Mouse (Mus musculus) neural tube, embryonic 11.5 days (tissue): ENCODE results near the gene Bmf. TPM values are rescaled to one million over a fixed set of nuclear protein-coding genes. Genes with fewer than 3 reads are reported as not detected.

Source experiments
- ATAC-seq: fragments of 200-750 bp; cut with Nextera tagmentation; 2 replicates; pipeline ENCODE4 v1.8.0; 2017; ENCODE audit warnings: moderate number of reproducible peaks, mild to moderate bottlenecking, moderate TSS enrichment, moderate library complexity; ENCODE audit not compliant: insufficient read depth, low FRiP score, low TSS enrichment
- DNase-seq: peaks from one replicate; pipeline ENCODE4 v3.0.0-alpha.2; 2015; ENCODE audit warnings: low spot score
- H3K27ac ChIP-seq: fragments of 300-500 bp; sonication (generic); 2 replicates; pipeline ENCODE4 v1.5.1; 2014; ENCODE audit warnings: low read depth, mild to moderate bottlenecking, low read length
- H3K27me3 ChIP-seq: fragments of 300-500 bp; sonication (generic); 2 replicates; pipeline ENCODE4 v1.6.1; 2014; ENCODE audit warnings: mild to moderate bottlenecking, low read length, mixed read lengths; ENCODE audit not compliant: control insufficient read depth, insufficient read depth
- H3K36me3 ChIP-seq: fragments of 300-500 bp; sonication (generic); 2 replicates; pipeline ENCODE4 v1.6.1; 2014; ENCODE audit warnings: mild to moderate bottlenecking, low read length, moderate library complexity, mixed read lengths; ENCODE audit not compliant: control insufficient read depth, insufficient read depth
- H3K4me1 ChIP-seq: fragments of 300-500 bp; sonication (generic); 2 replicates; pipeline ENCODE4 v1.6.1; 2014; ENCODE audit warnings: low read length, mixed read lengths; ENCODE audit not compliant: control insufficient read depth, insufficient read depth
- H3K4me2 ChIP-seq: fragments of 300-500 bp; sonication (generic); 2 replicates; pipeline ENCODE4 v1.6.1; 2014; ENCODE audit warnings: low read depth, mild to moderate bottlenecking, moderate library complexity
- H3K4me3 ChIP-seq: fragments of 300-500 bp; sonication (generic); 2 replicates; pipeline ENCODE4 v1.5.1; 2014; ENCODE audit warnings: low read depth, low read length
- H3K9ac ChIP-seq: fragments of 300-500 bp; sonication (generic); 2 replicates; pipeline ENCODE4 v1.6.1; 2014; ENCODE audit warnings: mild to moderate bottlenecking, low read length
- H3K9me3 ChIP-seq: fragments of 300-500 bp; sonication (generic); 2 replicates; pipeline ENCODE4 v1.6.1; 2016; ENCODE audit warnings: low read length; ENCODE audit not compliant: control insufficient read depth
- WGBS: fragments of 180-500 bp; shearing (Covaris S2); extraction: QIAGEN DNeasy Blood & Tissue Kit; methylation state at CpG from one replicate; pipeline ENCODE4 v1.1.7; 2014; 5-methylcytosine and 5-hydroxymethylcytosine counted together
- polyA plus RNA-seq: library from polyadenylated mRNA; unstranded; fragments of >200 nt; fragmentation: Nextera tagmentation; extraction: Ambion mirVana; gene quantifications from 2 replicates; pipeline ENCODE4 v1.2.1, GENCODE M21; 2014

The Bmf gene
- polyA plus RNA-seq, 1 experiment from 2014 or later, result 5.9 TPM

- H3K9ac ChIP-seq, result peak overlapping the region; percentile 51
- ATAC-seq, result peak; percentile 87
- WGBS, result 35% methylated on average over 29 of the region's 29 CpGs
- no peaks in the 10 kb centered on the region for H3K9me3 ChIP-seq
- no peak overlapping the region; the same call in 1 of the 2 replicates for H3K4me2 ChIP-seq
- DNase-seq, result peak; percentile 85
- H3K4me3 ChIP-seq, result no peak overlapping the region
- H3K36me3 ChIP-seq, result no peaks in the 10 kb centered on the region
- peaks cover 10% of the 10 kb centered on the region for H3K4me1 ChIP-seq
- H3K27me3 ChIP-seq, result no peaks in the 10 kb centered on the region
- H3K27ac ChIP-seq, result peak overlapping the region; percentile 65
Observed at GRCm38 (mm10) chr2:118510447-118511310, 38.8 kb downstream of the Bmf start.

GRCm38 (mm10) chr2:118509688-118510446, 39.6 kb downstream of the Bmf start:
- H3K27ac ChIP-seq, result peak overlapping the region; percentile 65
- no peak overlapping the region; the same call in 1 of the 2 replicates for H3K4me2 ChIP-seq
- H3K36me3 ChIP-seq, result no peaks in the 10 kb centered on the region
- H3K9me3 ChIP-seq, result no peaks in the 10 kb centered on the region
- no peak overlapping the region for H3K4me3 ChIP-seq
- H3K9ac ChIP-seq, result peak overlapping the region; percentile 51
- no peaks in the 10 kb centered on the region for H3K27me3 ChIP-seq
- DNase-seq, result no peak
- H3K4me1 ChIP-seq, result peaks cover 10% of the 10 kb centered on the region
- WGBS, result 52% methylated on average over 8 of the region's 8 CpGs
- no peak for ATAC-seq

DNA sequence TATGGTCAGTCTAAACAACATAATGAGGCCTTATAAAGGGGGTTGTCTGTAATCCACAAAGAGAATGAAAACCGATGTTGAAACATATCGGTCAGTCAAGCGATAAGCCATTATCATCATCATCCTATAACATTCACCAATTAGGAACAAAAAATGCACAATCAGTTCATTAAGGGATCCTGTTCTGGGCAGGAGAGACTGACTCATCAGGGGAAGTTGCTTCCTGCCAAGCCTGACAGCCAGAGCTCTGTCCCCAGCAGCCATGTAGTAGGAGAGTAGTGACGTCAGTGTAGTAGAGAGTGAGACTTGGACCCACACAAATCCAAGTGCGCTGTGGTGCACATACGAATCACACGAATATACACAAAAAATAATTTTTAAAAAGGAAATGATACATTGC, 42.4 kb downstream of the Bmf start:
- no peaks in the 10 kb centered on the region for H3K27me3 ChIP-seq
- no peak overlapping the region for H3K27ac ChIP-seq
- H3K9me3 ChIP-seq, result no peaks in the 10 kb centered on the region
- no peak for DNase-seq
- H3K9ac ChIP-seq, result no peak overlapping the region
- WGBS, result 91% methylated on average over 7 of the region's 7 CpGs
- peaks cover 10% of the 10 kb centered on the region for H3K4me1 ChIP-seq
- H3K36me3 ChIP-seq, result no peaks in the 10 kb centered on the region
- no peak overlapping the region for H3K4me3 ChIP-seq
- no peak for ATAC-seq
- H3K4me2 ChIP-seq, result no peak overlapping the region

DNA sequence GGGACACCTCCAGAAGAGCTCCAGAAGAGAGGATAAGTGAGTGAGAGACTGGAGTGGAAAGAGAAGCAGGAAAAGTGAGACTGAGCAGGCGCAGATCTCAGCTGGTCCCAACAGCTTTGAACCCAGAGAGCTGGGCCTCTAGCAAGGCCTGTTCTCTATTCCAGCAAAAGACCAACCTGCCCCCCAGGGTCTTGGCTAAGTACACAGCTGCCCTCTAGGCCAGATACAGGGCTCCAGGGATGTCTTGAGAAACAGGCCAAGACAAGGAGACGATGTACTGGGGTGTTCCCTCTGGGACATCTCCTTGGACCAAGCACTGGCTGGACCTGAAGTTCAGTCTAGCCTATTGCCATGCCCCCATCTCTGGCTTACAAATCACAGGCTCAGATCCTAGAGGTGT, 49.3 kb downstream of the Bmf start:
- WGBS, result 83% methylated on average over 2 of the region's 2 CpGs

DNA sequence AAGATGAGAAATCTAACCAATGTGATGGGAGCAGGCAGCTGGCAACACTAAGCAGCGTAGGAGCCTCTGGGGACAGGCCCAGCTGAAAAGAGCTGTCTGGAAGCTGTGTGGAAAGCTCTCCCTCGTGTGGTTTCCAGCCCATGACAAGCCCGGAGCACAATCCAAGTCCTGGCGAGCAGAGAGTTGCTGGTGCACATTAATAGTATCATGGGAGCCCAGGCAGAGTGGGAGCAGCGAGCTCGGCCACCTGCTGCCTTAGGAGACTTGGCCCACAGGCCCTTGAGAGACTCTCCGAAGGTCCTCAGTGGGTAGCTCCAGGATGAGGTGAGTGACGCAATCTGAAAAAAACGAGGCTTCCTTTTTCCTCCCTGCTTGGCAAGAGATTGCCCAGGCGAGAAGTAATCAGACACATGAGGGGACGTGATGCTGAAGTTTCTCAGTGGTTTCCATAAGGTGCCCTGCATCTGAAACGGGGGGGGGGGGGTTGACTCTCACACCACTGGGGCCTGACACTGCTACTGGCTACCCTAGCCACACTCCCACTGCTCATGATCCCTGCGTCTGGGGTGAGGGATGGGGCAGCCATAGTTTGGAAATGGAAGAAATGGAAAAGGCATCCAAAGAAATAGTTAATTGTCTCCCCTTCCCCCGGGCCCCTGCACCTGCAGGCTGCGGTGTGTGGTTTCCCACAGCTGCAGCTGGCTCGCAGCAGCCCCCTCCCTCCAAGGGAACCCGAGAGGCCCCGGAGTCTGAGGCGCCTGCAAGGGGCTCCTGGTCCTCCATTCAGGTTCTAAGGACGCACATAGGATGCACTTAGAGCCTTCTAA, 50.1 kb downstream of the Bmf start:
- Histone ChIP-seq H3K4me2 (no peak overlapping the region), H3K4me3 (no peak overlapping the region), H3K27me3 (no peaks in the 10 kb centered on the region), H3K4me1 (peaks cover 6% of the 10 kb centered on the region; the same call in 1 of the 2 replicates), H3K27ac (no peak overlapping the region), H3K9ac (no peak overlapping the region), H3K9me3 (no peaks in the 10 kb centered on the region), H3K36me3 (no peaks in the 10 kb centered on the region)
- ATAC-seq (no peak), DNase-seq (no peak)
- WGBS, result 39% methylated on average over 20 of the region's 20 CpGs

More for the DNA sequence above, 49.3 kb downstream of the Bmf start:
- H3K9ac ChIP-seq, result no peak overlapping the region
- peaks cover 6% of the 10 kb centered on the region; the same call in 1 of the 2 replicates for H3K4me1 ChIP-seq
- ATAC-seq (no peak), DNase-seq (no peak)
- no peaks in the 10 kb centered on the region for H3K36me3 ChIP-seq
- H3K4me2 ChIP-seq, result no peak overlapping the region
- no peaks in the 10 kb centered on the region for H3K9me3 ChIP-seq
- no peak overlapping the region for H3K4me3 ChIP-seq
- no peaks in the 10 kb centered on the region for H3K27me3 ChIP-seq
- H3K27ac ChIP-seq, result no peak overlapping the region

DNA sequence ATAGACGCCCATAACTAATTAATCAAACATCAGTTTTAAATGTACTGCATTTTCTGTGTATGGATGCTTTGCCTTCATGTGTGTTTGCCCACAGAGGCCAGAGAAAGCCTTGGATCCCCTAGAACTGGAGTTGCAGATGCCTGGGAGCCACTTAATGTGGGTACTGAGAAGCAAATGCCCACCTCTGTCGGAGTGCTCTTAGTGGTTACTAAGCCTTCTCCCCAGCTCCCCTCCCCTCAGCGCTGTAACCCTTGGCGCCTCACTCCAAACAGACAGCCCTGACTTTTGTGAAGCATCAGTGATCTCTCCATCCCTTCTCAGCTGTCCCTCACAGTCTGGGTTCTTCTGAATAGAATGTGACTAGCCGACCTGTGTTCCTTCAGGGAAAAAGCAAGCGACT, 51.0 kb downstream of the Bmf start:
- H3K4me2 ChIP-seq, result no peak overlapping the region
- H3K36me3 ChIP-seq, result no peaks in the 10 kb centered on the region
- no peaks in the 10 kb centered on the region for H3K27me3 ChIP-seq
- no peaks in the 10 kb centered on the region for H3K9me3 ChIP-seq
- H3K27ac ChIP-seq, result no peak overlapping the region
- H3K4me1 ChIP-seq, result peaks cover 6% of the 10 kb centered on the region; the same call in 1 of the 2 replicates
- ATAC-seq, result no peak
- 91% methylated on average over 6 of the region's 6 CpGs for WGBS
- no peak overlapping the region for H3K9ac ChIP-seq
- no peak for DNase-seq
- no peak overlapping the region for H3K4me3 ChIP-seq

- Histone ChIP-seq H3K4me3 (no peak overlapping the region), H3K9ac (no peak overlapping the region), H3K36me3 (no peaks in the 10 kb centered on the region), H3K27ac (no peak overlapping the region), H3K9me3 (no peaks in the 10 kb centered on the region), H3K4me1 (peaks cover 6% of the 10 kb centered on the region; the same call in 1 of the 2 replicates), H3K4me2 (no peak overlapping the region), H3K27me3 (no peaks in the 10 kb centered on the region)
- 86% methylated on average over 5 of the region's 5 CpGs for WGBS
- DNase-seq (no peak), ATAC-seq (no peak)
Observed at GRCm38 (mm10) chr2:118497890-118498289, 51.6 kb downstream of the Bmf start.

DNA sequence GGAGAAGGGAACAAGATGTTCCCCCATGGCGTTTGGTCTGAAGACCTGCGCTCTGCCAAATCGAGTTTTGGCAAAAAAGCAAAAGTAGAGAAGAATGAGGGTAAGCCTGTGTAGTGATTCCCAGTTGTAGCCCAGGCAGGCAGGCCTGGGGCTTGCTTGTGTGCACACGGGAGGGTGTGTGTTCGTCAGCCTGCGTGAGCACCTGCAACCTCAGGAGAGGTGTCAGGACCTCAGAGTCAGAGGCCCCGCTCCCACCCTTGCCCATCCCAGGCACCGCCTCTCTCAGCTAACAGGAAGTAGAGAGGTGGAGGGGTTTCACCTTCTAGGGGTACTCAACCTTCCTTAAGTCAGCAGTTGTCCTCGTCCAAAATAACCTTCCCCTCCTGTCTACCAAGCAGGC, 54.5 kb downstream of the Bmf start:
- Histone ChIP-seq H3K27me3 (no peaks in the 10 kb centered on the region), H3K36me3 (no peaks in the 10 kb centered on the region), H3K9ac (no peak overlapping the region), H3K4me2 (no peak overlapping the region), H3K4me1 (peaks cover 10% of the 10 kb centered on the region; the same call in 1 of the 2 replicates), H3K27ac (no peak overlapping the region), H3K4me3 (no peak overlapping the region), H3K9me3 (no peaks in the 10 kb centered on the region)
- DNase-seq, result no peak
- WGBS, result 78% methylated on average over 9 of the region's 9 CpGs
- ATAC-seq, result no peak
